Comparison of ENCODE assay signal across 8 mouse cellular contexts in the genomic region with DNA sequence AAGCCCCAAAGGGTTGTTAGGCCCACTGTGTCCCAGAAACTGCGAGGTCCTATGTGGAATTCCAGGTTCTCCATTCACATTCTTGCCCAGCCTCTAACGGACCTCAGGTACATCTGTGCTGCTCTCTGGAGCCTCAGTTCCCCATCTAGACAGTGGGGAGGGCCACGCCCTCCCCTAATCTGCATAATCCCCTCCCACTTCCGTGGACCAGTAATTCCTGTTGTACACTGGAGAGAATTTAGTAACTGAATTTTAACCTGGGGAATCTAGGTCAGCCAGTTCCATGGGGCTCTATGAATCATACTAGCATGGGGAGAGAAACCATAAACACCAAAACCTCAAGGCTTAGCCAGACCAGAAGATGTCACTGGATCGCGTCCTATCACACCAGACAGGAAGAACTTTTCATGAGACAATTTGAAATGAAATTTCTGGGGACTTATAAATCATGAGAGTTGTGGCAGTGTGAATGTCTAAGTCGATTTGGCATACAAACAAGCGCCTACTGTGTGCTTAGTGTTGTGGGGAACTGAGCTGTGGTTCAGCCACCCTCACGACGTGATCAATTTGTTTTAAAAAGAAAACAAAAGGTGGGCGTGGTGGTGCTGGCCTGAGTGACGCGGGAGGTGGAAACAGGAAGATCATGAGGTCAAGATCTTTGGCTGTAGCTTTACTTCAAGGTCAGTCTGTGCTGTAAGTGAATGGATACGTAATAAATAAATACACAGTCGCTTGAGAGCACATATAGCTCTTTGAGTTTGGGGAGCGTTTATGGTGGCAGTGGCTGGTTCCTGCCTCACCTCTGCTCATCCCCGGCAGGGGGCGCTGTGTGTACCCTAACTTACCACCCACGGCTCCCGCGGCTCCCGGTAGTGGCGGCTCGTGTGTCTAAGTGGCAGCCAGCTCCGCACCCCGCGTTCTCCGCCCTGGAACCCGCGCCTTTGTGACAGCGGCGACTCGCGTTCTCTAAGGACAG. TPM values are rescaled to one million over a fixed set of nuclear protein-coding genes. Genes with fewer than 3 reads are reported as not detected.
DNase-seq lines count a peak whose midpoint lies in the region; ATAC-seq lines count a peak whose summit lies in the region.

No protein-coding gene starts in this region.

- DNase-seq in NIH3T3 (ENCODE audit: low read depth): peak; percentile 88
- peak; percentile 90 to 93 for DNase-seq in cerebellum, postnatal 25 days
- DNase-seq in frontal cortex, postnatal 25 days (ENCODE audit: low spot score in 2 of 2): peak; percentile 73 to 83
- peak; percentile 80 to 83 for DNase-seq in layer of hippocampus, postnatal 36 days
- DNase-seq in lung, postnatal 36 days: peak; percentile 93
- peak; percentile 89 for DNase-seq in retina, embryonic 14.5 days (ENCODE audit: low spot score)
- peak; percentile 92 to 95 for DNase-seq in thymus, postnatal 36 days

- no peak overlapping the region for H3K27ac ChIP-seq in hindbrain, embryonic 13.5 days

- ATAC-seq in hindbrain, embryonic 13.5 days (ENCODE audit: low FRiP score): no peak; the same call in 1 of the 2 replicates

- no peaks in the 10 kb centered on the region for H3K9me3 ChIP-seq in hindbrain, embryonic 13.5 days

- 10% methylated on average over 34 of the region's 34 CpGs for WGBS in hindbrain, embryonic 13.5 days

- H3K4me2 ChIP-seq in hindbrain, embryonic 13.5 days: peak overlapping the region; percentile 59

- no peaks in the 10 kb centered on the region for H3K36me3 ChIP-seq in hindbrain, embryonic 13.5 days

- H3K27me3 ChIP-seq in hindbrain, embryonic 13.5 days: peaks cover 20% of the 10 kb centered on the region

- peak overlapping the region; percentile 39; the same call in 1 of the 2 replicates for H3K9ac ChIP-seq in hindbrain, embryonic 13.5 days

- peak overlapping the region; percentile 35 for H3K4me3 ChIP-seq in hindbrain, embryonic 13.5 days

- peaks cover 8% of the 10 kb centered on the region for H3K4me1 ChIP-seq in hindbrain, embryonic 13.5 days (replicated peaks)

RNA-seq across cellular contexts. Expression of a gene that starts 9.3 kb away (rescaled TPM):
- polyA plus RNA-seq in hindbrain, embryonic 13.5 days (2015; fragmentation: Nextera tagmentation; extraction: Ambion mirVana): not detected in 2 replicates
- total RNA-seq in layer of hippocampus, postnatal 36 days (2021): 1 to 10 TPM in 1 of 2 experiments, under 1 TPM in 1; 0.68 to 1.1 TPM

RNA-seq across cellular contexts. Expression of a gene that starts 26.7 kb away (rescaled TPM):
- polyA plus RNA-seq in hindbrain, embryonic 13.5 days (2015; fragmentation: Nextera tagmentation; extraction: Ambion mirVana): 204 and 206 TPM in 2 replicates
- total RNA-seq in layer of hippocampus, postnatal 36 days (2021): 100 to 1,000 TPM; 223 to 225 TPM

RNA-seq across cellular contexts. Expression of a gene that starts 30.6 kb away (rescaled TPM):
- 3.7 and 7.3 TPM in 2 replicates for polyA plus RNA-seq in hindbrain, embryonic 13.5 days (2015; fragmentation: Nextera tagmentation; extraction: Ambion mirVana)
- total RNA-seq in layer of hippocampus, postnatal 36 days (2021): 1 to 10 TPM; 1.0 to 1.1 TPM
